Mouse (Mus musculus) heart, embryonic 13.5 days (tissue): ENCODE results near the gene Gpr182. TPM values are rescaled to one million over a fixed set of nuclear protein-coding genes. Genes with fewer than 3 reads are reported as not detected.

Source experiments
- ATAC-seq: fragments of 200-750 bp; cut with Nextera tagmentation; 2 replicates; pipeline ENCODE4 v1.8.0; 2017; ENCODE audit warnings: moderate TSS enrichment; ENCODE audit not compliant: insufficient number of reproducible peaks, low FRiP score, low TSS enrichment; ENCODE audit errors: extremely low read depth
- H3K27ac ChIP-seq: fragments of 300-500 bp; sonication (generic); replicated peaks from 2 replicates; pipeline ENCODE4 v1.5.1; 2015; ENCODE audit warnings: moderate library complexity, mild to moderate bottlenecking, inconsistent platforms
- H3K27me3 ChIP-seq: fragments of 300-500 bp; sonication (generic); replicated peaks from 2 replicates; pipeline ENCODE4 v1.6.1; 2015; ENCODE audit warnings: mild to moderate bottlenecking, inconsistent platforms
- H3K36me3 ChIP-seq: fragments of 300-500 bp; sonication (generic); 2 replicates; pipeline ENCODE4 v1.6.1; 2015; ENCODE audit warnings: mild to moderate bottlenecking, inconsistent platforms
- H3K4me1 ChIP-seq: fragments of 300-500 bp; sonication (generic); 2 replicates; pipeline ENCODE4 v1.6.1; 2015; ENCODE audit warnings: inconsistent platforms
- H3K4me2 ChIP-seq: fragments of 300-500 bp; sonication (generic); 2 replicates; pipeline ENCODE4 v1.6.1; 2015; ENCODE audit warnings: inconsistent platforms, mild to moderate bottlenecking, moderate library complexity
- H3K4me3 ChIP-seq: fragments of 300-500 bp; sonication (generic); 2 replicates; pipeline ENCODE4 v1.5.1; 2015; ENCODE audit warnings: moderate library complexity, mild to moderate bottlenecking, inconsistent platforms
- H3K9ac ChIP-seq: fragments of 300-500 bp; sonication (generic); 2 replicates; pipeline ENCODE4 v1.6.1; 2015; ENCODE audit warnings: inconsistent platforms, mild to moderate bottlenecking, moderate library complexity
- H3K9me3 ChIP-seq: fragments of 300-500 bp; sonication (generic); 2 replicates; pipeline ENCODE4 v1.6.1; 2016; ENCODE audit warnings: inconsistent platforms
- WGBS: fragments of 180-500 bp; shearing (Covaris S2); methylation state at CpG from one replicate; pipeline ENCODE4 v1.1.7; 2015; ENCODE audit warnings: mixed read lengths; 5-methylcytosine and 5-hydroxymethylcytosine counted together
- polyA plus RNA-seq: library from polyadenylated mRNA; unstranded; fragments of >200 nt; fragmentation: Nextera tagmentation; extraction: Ambion mirVana; gene quantifications from 2 replicates; pipeline ENCODE4 v1.2.1, GENCODE M21; 2015

The Gpr182 gene
- polyA plus RNA-seq, 1 experiment from 2014 or later: 20.2 TPM

DNA sequence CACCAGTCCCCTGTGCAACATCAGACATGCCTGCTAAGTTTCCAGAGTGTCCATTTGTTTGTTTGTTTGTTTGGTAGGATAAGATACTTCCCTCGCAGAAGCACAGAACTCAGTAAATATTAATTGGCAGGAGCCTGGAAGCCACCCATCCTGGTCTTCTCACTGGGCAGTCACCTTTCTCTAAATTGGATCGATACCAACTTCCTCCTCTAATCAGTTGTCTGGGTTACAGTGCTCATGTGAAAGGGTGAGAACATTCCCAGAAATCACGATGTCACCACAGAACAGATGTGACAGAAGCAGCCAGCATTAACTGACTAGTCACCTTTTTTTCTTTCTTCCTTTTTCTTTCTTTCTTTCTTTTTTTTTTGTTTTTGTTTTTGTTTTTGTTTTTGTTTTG lies 3.7 kb upstream of the Gpr182 start:
- Histone ChIP-seq H3K27ac (peak overlapping the region; percentile 81), H3K4me3 (no peak overlapping the region)
- WGBS: 39% methylated on average over 3 of the region's 3 CpGs

GRCm38 (mm10) chr10:127754566-127755166 lies 3.1 kb upstream of the Gpr182 start:
- ATAC-seq: no peak
- Histone ChIP-seq H3K9me3 (no peaks in the 10 kb centered on the region), H3K27me3 (no peaks in the 10 kb centered on the region), H3K4me1 (peaks cover 32% of the 10 kb centered on the region), H3K4me2 (no peak overlapping the region; the same call in 1 of the 2 replicates), H3K9ac (no peak overlapping the region), H3K27ac (peak overlapping the region; percentile 81), H3K36me3 (no peaks in the 10 kb centered on the region), H3K4me3 (no peak overlapping the region)
- WGBS: 52% methylated on average over 6 of the region's 6 CpGs

More for the DNA sequence above, 3.7 kb upstream of the Gpr182 start:
- no peak overlapping the region for H3K4me2 ChIP-seq
- no peaks in the 10 kb centered on the region for H3K36me3 ChIP-seq
- no peaks in the 10 kb centered on the region for H3K27me3 ChIP-seq
- peaks cover 32% of the 10 kb centered on the region for H3K4me1 ChIP-seq
- no peak overlapping the region for H3K9ac ChIP-seq
- ATAC-seq: no peak
- H3K9me3 ChIP-seq: no peaks in the 10 kb centered on the region

DNA sequence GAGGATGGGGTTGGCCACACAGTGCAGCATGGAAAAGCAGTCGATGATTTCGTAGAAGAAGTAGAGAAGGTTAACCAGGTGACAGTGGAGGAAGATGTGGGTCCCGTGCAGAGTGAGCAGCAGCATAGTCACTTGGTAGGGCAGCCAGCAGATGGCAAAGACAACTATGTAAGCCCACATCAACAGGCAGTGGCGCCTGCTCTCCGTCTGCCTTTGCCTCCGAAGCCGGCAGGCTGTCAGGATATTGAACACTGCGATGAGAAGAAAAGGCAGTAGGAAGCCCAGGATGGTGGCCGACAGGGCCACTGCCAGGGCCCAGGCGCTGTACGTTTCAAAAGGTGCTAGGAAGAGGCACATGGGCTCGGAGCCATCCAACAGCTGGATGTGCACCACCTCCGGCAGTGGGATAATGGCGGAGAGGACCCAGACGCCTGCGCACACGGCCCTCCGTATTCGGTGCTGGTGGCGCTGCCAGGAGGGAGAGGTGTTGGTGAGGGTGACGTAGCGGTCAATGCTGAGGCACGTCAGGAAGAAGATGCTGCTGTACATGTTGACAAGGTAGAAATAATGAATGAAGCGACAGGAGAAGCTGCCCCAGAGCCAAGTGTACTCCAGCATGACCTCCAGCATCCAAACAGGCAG lies 1.3 kb downstream of the Gpr182 start:
- 39% methylated on average over 24 of the region's 24 CpGs for WGBS
- Histone ChIP-seq H3K27ac (peak overlapping the region; percentile 69), H3K27me3 (no peaks in the 10 kb centered on the region), H3K9me3 (no peaks in the 10 kb centered on the region), H3K9ac (peak overlapping the region; percentile 76), H3K4me2 (peak overlapping the region; percentile 66), H3K4me3 (peak overlapping the region; percentile 52), H3K36me3 (peaks cover 33% of the 10 kb centered on the region), H3K4me1 (peaks cover 32% of the 10 kb centered on the region)
- no peak for ATAC-seq

DNA sequence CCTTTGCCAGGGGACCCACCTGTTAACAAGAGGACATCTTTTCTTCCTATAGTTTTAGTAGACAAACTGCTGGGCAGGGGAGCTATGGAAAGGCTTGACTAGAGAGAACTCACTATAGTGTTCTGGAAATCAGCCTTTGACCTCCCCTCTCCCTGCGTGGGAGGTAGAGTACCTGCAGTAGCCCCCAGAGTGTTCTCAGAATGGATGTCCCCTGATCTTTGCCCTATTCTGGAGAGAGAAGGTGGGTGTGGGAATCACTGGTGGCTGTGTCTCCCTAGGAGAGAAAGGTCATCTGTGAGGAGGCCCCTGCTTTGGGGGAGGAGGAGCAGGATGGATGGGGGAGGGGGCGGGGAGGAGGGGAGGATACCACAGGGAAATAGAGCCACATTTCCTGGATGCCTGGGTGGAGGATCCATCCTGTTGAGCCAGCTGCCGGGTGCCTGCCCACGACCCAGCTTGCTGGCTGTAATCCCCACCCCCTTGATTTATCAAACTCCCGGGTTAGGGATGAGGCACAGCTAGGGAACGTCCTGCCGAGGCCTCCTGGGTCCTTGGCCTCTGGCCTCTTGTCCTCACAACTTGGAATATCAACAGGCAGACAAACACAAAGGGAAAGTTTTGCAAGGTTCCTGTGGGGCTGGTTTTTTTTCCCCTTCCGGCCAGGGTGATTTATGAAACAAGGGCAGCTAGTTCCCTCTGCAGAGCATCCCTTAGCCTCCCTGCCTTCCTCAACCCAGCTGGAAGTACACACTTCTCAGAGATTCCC lies 2.5 kb downstream of the Gpr182 start:
- Histone ChIP-seq H3K9ac (peak overlapping the region; percentile 76), H3K4me1 (peaks cover 20% of the 10 kb centered on the region), H3K4me3 (peak overlapping the region; percentile 52), H3K4me2 (peak overlapping the region; percentile 66), H3K27ac (peak overlapping the region; percentile 69), H3K27me3 (no peaks in the 10 kb centered on the region), H3K36me3 (peaks cover 46% of the 10 kb centered on the region), H3K9me3 (no peaks in the 10 kb centered on the region)
- 6% methylated on average over 8 of the region's 8 CpGs for WGBS
- ATAC-seq: no peak

- Histone ChIP-seq H3K4me3 (peak overlapping the region; percentile 52), H3K36me3 (peaks cover 63% of the 10 kb centered on the region), H3K27ac (peak overlapping the region; percentile 69), H3K27me3 (no peaks in the 10 kb centered on the region), H3K4me2 (peak overlapping the region; percentile 66), H3K9me3 (no peaks in the 10 kb centered on the region), H3K9ac (peak overlapping the region; percentile 2; the same call in 1 of the 2 replicates), H3K4me1 (peaks cover 20% of the 10 kb centered on the region)
- ATAC-seq: no peak
- 76% methylated on average over 8 of the region's 8 CpGs for WGBS
These were observed 4.3 kb downstream of the Gpr182 start for GRCm38 (mm10) chr10:127747254-127747653.

GRCm38 (mm10) chr10:127745886-127746285 lies 5.6 kb downstream of the Gpr182 start:
- H3K9me3 ChIP-seq: no peaks in the 10 kb centered on the region
- no peaks in the 10 kb centered on the region for H3K27me3 ChIP-seq
- WGBS: 77% methylated on average over 5 of the region's 5 CpGs
- peaks cover 75% of the 10 kb centered on the region for H3K36me3 ChIP-seq
- peaks cover 25% of the 10 kb centered on the region for H3K4me1 ChIP-seq
- no peak for ATAC-seq
- H3K4me3 ChIP-seq: no peak overlapping the region
- no peak overlapping the region for H3K9ac ChIP-seq
- no peak overlapping the region for H3K27ac ChIP-seq
- no peak overlapping the region for H3K4me2 ChIP-seq

- no peaks in the 10 kb centered on the region for H3K27me3 ChIP-seq
- H3K36me3 ChIP-seq: peaks cover 75% of the 10 kb centered on the region
- no peak overlapping the region for H3K4me3 ChIP-seq
- 65% methylated on average over 5 of the region's 5 CpGs for WGBS
- peaks cover 34% of the 10 kb centered on the region for H3K4me1 ChIP-seq
- no peak for ATAC-seq
- H3K9ac ChIP-seq: no peak overlapping the region
- H3K4me2 ChIP-seq: no peak overlapping the region
- H3K9me3 ChIP-seq: no peaks in the 10 kb centered on the region
- no peak overlapping the region for H3K27ac ChIP-seq
These were observed 6.9 kb downstream of the Gpr182 start for GRCm38 (mm10) chr10:127744661-127745060.

GRCm38 (mm10) chr10:127739661-127740161 lies 11.8 kb downstream of the Gpr182 start:
- Histone ChIP-seq H3K4me1 (peaks cover 23% of the 10 kb centered on the region), H3K27ac (peak overlapping the region; percentile 80), H3K9me3 (no peaks in the 10 kb centered on the region), H3K9ac (peak overlapping the region; percentile 99), H3K27me3 (0 out of 2 replicates have a peak, but pooled peaks cover 4% of the 10 kb centered on the region), H3K36me3 (peaks cover 36% of the 10 kb centered on the region), H3K4me2 (peak overlapping the region; percentile 89), H3K4me3 (peak overlapping the region; percentile 94)
- ATAC-seq: peak; percentile 34; the same call in 1 of the 2 replicates
- WGBS: under 1% methylated on average over 42 of the region's 55 CpGs

DNA sequence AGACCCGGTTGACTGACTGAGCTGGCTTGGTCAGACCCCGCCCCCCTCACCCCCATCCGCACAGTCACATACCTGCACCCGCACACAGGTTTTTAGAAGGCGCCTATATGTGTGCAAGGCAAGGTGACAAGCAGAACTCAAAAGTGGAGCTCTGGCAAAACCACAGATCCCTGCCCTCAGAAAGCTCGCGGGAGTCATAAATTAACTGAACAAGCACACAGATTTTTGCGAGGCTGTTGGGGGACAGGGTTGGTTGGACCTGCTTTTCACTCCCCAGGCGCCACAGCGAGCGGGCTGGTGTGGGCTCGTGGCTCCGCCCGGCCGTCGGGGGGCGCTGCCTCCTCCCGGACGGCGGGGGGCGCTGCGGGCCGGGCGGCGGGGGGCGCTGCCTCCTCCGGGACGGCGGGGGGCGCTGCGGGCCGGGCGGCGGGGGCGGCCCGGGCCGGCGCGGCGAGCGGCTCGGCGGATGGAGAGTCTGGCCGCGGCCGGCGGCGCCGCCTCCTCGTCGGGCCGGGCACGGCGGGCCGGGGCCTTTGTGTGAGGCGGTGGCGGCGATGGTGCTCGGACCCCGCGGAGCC lies 12.4 kb downstream of the Gpr182 start, which contains the start of gene Zbtb39:
Gene Zbtb39, plus strand, starts transcription at position 456 of the 578 bp plus-strand sequence.
- peak within 1 kb of the TSS; percentile 99 for H3K9ac ChIP-seq
- peak within 1 kb of the TSS; percentile 80 for H3K27ac ChIP-seq
- 1% methylated on average over 30 of the region's 61 CpGs for WGBS
- peaks cover 31% of the 10 kb centered on the region for H3K36me3 ChIP-seq
- peak; percentile 83 for ATAC-seq
- peak within 1 kb of the TSS; percentile 94 for H3K4me3 ChIP-seq
- peaks cover 23% of the 10 kb centered on the region for H3K4me1 ChIP-seq
- no peaks in the 10 kb centered on the region for H3K9me3 ChIP-seq
- 0 out of 2 replicates have a peak, but pooled peaks cover 4% of the 10 kb centered on the region for H3K27me3 ChIP-seq
- peak within 1 kb of the TSS; percentile 89 for H3K4me2 ChIP-seq

DNA sequence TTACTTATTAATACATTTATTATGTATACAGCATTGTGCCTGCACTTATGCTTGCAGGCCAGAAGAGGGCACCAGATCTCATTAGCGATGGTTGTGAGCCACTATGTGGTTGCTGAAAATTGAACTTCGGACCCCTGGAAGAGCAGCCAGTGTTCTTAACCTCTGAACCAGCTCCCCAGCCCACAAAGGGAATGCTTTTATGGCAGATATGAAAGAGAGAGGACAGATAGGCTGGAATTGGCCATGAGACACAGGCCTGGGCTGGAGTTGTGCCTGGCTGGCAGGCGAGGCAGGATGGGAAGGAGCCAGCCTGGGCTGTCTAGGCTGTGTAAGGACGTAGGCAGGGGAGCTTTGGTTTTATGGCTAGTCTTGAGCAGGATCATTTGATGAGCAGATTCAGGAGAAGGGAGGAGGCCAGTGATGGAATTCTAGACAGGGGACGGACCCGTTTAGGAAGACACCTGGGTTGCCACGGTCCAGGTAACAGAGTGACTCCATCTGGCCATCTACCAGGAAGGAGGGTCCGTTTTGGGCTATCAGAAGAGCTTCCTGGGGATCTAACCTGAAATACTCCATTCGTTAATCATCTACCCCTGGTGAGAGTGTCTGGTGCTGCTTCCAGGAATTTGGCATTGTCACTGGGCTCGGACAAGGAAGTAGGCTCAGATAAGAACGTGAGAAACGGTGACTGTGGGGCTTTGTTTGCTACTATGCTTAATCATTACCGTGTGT lies 13.2 kb downstream of the Gpr182 start:
- H3K4me1 ChIP-seq: peaks cover 27% of the 10 kb centered on the region
- H3K36me3 ChIP-seq: peaks cover 22% of the 10 kb centered on the region
- no peaks in the 10 kb centered on the region for H3K9me3 ChIP-seq
- 0 out of 2 replicates have a peak overlapping the region, but pooled peaks have one; percentile 62 for H3K27ac ChIP-seq
- H3K27me3 ChIP-seq: 0 out of 2 replicates have a peak, but pooled peaks cover 4% of the 10 kb centered on the region
- H3K4me3 ChIP-seq: peak overlapping the region; percentile 94
- H3K9ac ChIP-seq: peak overlapping the region; percentile 99; the same call in 1 of the 2 replicates
- ATAC-seq: no peak
- WGBS: 38% methylated on average over 13 of the region's 13 CpGs
- peak overlapping the region; percentile 89 for H3K4me2 ChIP-seq
